In genomic region chr17:88256599-88257544, GRCm38 (mm10) we compare ENCODE assay signal across 7 mouse cellular contexts.
DNase-seq lines count a peak whose midpoint lies in the region; ATAC-seq and TF ChIP-seq lines count a peak whose summit lies in the region.

No protein-coding gene starts in this region.

- peak; percentile 85 for ATAC-seq in intestine, postnatal 0 days

- under 1% methylated on average over 18 of the region's 18 CpGs for WGBS in intestine, postnatal 0 days

- H3K4me3 ChIP-seq in intestine, postnatal 0 days (ENCODE audit: low read depth, low read length) = peak overlapping the region; percentile 57

- intact Hi-C loops in left cerebral cortex, postnatal 36 days (cut with DNase I) = loop anchor here (2.0 to 5.0 kb wide), 6 partner anchors 80 to 385 kb away; partner anchors contain the start of gene Foxn2

- H3K9me3 ChIP-seq in intestine, postnatal 0 days (ENCODE audit: control insufficient read depth) = no peaks in the 10 kb centered on the region

- no peaks in the 10 kb centered on the region for H3K27me3 ChIP-seq in intestine, postnatal 0 days (replicated peaks; ENCODE audit: control insufficient read depth, insufficient read depth, low read length)

- peak; percentile 94 for TF ChIP-seq CTCF in intestine, postnatal 0 days (IDR thresholded peaks at IDR 0.05; ENCODE audit: low read depth)

- peak overlapping the region; percentile 91 for H3K27ac ChIP-seq in intestine, postnatal 0 days (ENCODE audit: low read depth, low read length)

- peak overlapping the region; percentile 61 for H3K9ac ChIP-seq in intestine, postnatal 0 days (ENCODE audit: low read depth, low read length)

- no peaks in the 10 kb centered on the region for H3K36me3 ChIP-seq in intestine, postnatal 0 days (ENCODE audit: control insufficient read depth, insufficient read depth)

- peak overlapping the region; percentile 79 for H3K4me2 ChIP-seq in intestine, postnatal 0 days (replicated peaks; ENCODE audit: low read depth)

- H3K4me1 ChIP-seq in intestine, postnatal 0 days (replicated peaks; ENCODE audit: control insufficient read depth, insufficient read depth, low read length) = no peaks in the 10 kb centered on the region; the same call in 1 of the 2 replicates

- DNase-seq in adrenal gland, adult 2 months = peak; percentile 73
- DNase-seq in embryo, embryonic 10.5 days (ENCODE audit: low spot score) = peak; percentile 81
- DNase-seq in gastrocnemius, postnatal 4 days (ENCODE audit: low spot score in 2 of 2) = peak; percentile 37 to 78
- DNase-seq in left cerebral cortex, postnatal 36 days (ENCODE audit: low spot score in 2 of 2) = peak; percentile 69
- peak; percentile 69 for DNase-seq in mesoderm, embryonic 11.5 days (ENCODE audit: low read depth, low spot score)
- DNase-seq in skeletal muscle tissue, adult 2 months (ENCODE audit: low read depth, low spot score) = peak; percentile 86

Comparison
In these comparisons a context has a peak if more than half of its experiments do, and no peak if none do; other contexts are left out.
1. Peak in every context shown above with its lines: DNase-seq, ATAC-seq, H3K4me3 ChIP-seq and H3K27ac ChIP-seq.